Mouse (Mus musculus): ENCODE measurements at regions not wholly inside any gene's neighbourhood (a gene's known extent, or its start where the extent isn't known, plus 50 kb on each side); places are given as distances from the start of the nearest gene placed in this dataset.

DNA sequence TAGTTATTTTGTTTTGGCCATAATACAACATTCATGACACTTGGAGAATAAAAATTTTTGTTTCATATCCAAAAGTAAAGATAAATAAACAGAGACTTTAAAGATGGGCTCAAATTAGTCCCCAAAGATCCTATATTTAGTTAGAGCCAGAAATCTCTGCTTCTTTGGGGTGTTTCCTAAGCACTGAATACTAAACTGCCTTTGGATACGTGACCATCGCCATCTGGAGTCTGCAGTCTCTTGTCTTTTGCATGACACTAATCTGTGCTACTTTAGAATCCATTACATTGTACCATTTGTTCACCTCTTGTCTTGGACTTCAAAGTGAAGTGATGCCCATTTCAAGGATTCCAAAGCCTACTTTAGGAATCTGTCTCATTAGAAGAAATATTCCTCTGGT is 92.5 kb upstream of the Ift57 start:
- TF ChIP-seq MAZ (IDR thresholded peaks at IDR 0.05; ENCODE audit: low read depth, low read length): no peak
- no peak for TF ChIP-seq EP300 (IDR thresholded peaks at IDR 0.05; ENCODE audit: low read depth in 1 of 2, low read length in 2 of 2)
- TF ChIP-seq HCFC1 (IDR thresholded peaks at IDR 0.05; ENCODE audit: low read depth, low read length): no peak
- TF ChIP-seq MAX (IDR thresholded peaks at IDR 0.05; ENCODE audit: low read length): no peak
- TF ChIP-seq USF2 (IDR thresholded peaks at IDR 0.05; ENCODE audit: borderline replicate concordance in 1 of 2, insufficient read depth in 1 of 2, low read depth in 1 of 2, low read length in 2 of 2): no peak
- TF ChIP-seq GATA1 (IDR thresholded peaks at IDR 0.05; ENCODE audit: low read depth, low read length): no peak
- no peak for TF ChIP-seq CTCF (IDR thresholded peaks at IDR 0.05 in 2 of 3, conservative IDR thresholded peaks at IDR 0.05 in 1 of 3; ENCODE audit: control insufficient read depth in 1 of 3, insufficient read depth in 1 of 3, low read depth in 2 of 3, low read length in 3 of 3, poor library complexity in 1 of 3, severe bottlenecking in 1 of 3)
- no peak for TF ChIP-seq POLR2A (IDR thresholded peaks at IDR 0.05; ENCODE audit: control insufficient read depth in 1 of 2, insufficient read depth in 1 of 2, low read depth in 1 of 2, low read length in 2 of 2, poor library complexity in 1 of 2)
- no peak for TF ChIP-seq KAT2A (conservative IDR thresholded peaks at IDR 0.05; ENCODE audit: low read depth, low read length)
- no peak for TF ChIP-seq TCF12 (IDR thresholded peaks at IDR 0.05; ENCODE audit: low read depth, low read length)
- no peak for TF ChIP-seq JUND (IDR thresholded peaks at IDR 0.05; ENCODE audit: low read depth, low read length)
- TF ChIP-seq E2F4 (IDR thresholded peaks at IDR 0.05; ENCODE audit: borderline replicate concordance, low read depth, low read length): no peak
- TF ChIP-seq RAD21 (IDR thresholded peaks at IDR 0.05; ENCODE audit: low read depth, low read length): no peak
- TF ChIP-seq POLR2AphosphoS2 (IDR thresholded peaks at IDR 0.05; ENCODE audit: low read length): no peak

All from MEL (cell line).